Mouse (Mus musculus) brain, adult 2 months (tissue): Measurements from ENCODE around the gene Aldoc.

Source experiments
- DNase-seq: peaks from one replicate; pipeline ENCODE4 v3.0.0; 2011; ENCODE audit warnings: low read depth, low spot score

Gene Aldoc

GRCm38 (mm10) chr11:78332676-78333075 lies 9.9 kb downstream of the Aldoc start:
- no peak for DNase-seq

- DNase-seq = no peak
These were observed 11.2 kb downstream of the Aldoc start for GRCm38 (mm10) chr11:78333992-78334391.

GRCm38 (mm10) chr11:78337040-78337439 lies 14.3 kb downstream of the Aldoc start:
- no peak for DNase-seq

GRCm38 (mm10) chr11:78341702-78342101 lies 18.9 kb downstream of the Aldoc start:
- no peak for DNase-seq

GRCm38 (mm10) chr11:78343381-78344327 lies 20.9 kb downstream of the Aldoc start, which contains the start of gene Unc119:
TSS of gene Unc119 (plus strand) at chr11:78343482.
- peak; percentile 77 for DNase-seq

GRCm38 (mm10) chr11:78344328-78344889 lies 21.6 kb downstream of the Aldoc start:
- DNase-seq = no peak

GRCm38 (mm10) chr11:78344890-78345715 lies 22.3 kb downstream of the Aldoc start:
- DNase-seq = no peak

GRCm38 (mm10) chr11:78345801-78346200 lies 23.0 kb downstream of the Aldoc start:
- no peak for DNase-seq

GRCm38 (mm10) chr11:78346326-78347069 lies 23.7 kb downstream of the Aldoc start:
- DNase-seq = no peak

- peak; percentile 91 for DNase-seq
These were observed 24.4 kb downstream of the Aldoc start for GRCm38 (mm10) chr11:78347070-78347754.

- no peak for DNase-seq
These were observed 25.1 kb downstream of the Aldoc start for GRCm38 (mm10) chr11:78347908-78348307.

GRCm38 (mm10) chr11:78348474-78348873 lies 25.7 kb downstream of the Aldoc start:
- no peak for DNase-seq

- DNase-seq = no peak
These were observed 26.9 kb downstream of the Aldoc start for GRCm38 (mm10) chr11:78349441-78350358.

GRCm38 (mm10) chr11:78353081-78353480 lies 30.3 kb downstream of the Aldoc start:
- no peak for DNase-seq

GRCm38 (mm10) chr11:78354905-78355304 lies 32.1 kb downstream of the Aldoc start:
- DNase-seq = no peak

- peak; percentile 71 for DNase-seq
These were observed 32.9 kb downstream of the Aldoc start for GRCm38 (mm10) chr11:78355471-78356238.

- DNase-seq = peak; percentile 58
These were observed 35.7 kb downstream of the Aldoc start for GRCm38 (mm10) chr11:78358330-78359007.

GRCm38 (mm10) chr11:78360125-78360788 lies 37.5 kb downstream of the Aldoc start:
- DNase-seq = peak; percentile 89
